Mouse (Mus musculus): ENCODE results near the gene Paqr8.

DNA sequence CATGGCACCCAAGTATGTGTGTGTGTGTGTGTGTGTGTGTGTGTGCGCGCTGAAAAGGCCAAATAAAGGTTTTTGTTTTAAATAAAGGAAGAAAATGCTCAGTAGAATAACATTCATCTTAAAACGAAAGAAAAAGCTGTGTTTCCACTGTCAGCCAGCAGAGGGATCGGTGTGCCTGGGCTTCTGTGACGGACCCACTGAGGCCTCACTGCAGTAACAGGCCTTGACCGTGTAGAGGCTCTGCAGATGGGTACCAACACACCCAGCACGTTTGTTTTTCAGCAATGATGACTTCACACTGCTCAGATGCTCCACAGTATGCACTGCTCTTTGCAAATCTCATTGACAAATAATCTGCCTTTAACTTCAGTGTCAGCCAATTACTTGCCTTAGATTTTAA lies 43.1 kb downstream of the Paqr8 start:
- TF ChIP-seq CTCF (IDR thresholded peaks at IDR 0.05; ENCODE audit: borderline replicate concordance, insufficient read depth, low read depth, low read length) (peak; percentile 89), POLR2A (IDR thresholded peaks at IDR 0.05; ENCODE audit: borderline replicate concordance, insufficient read depth, low read length) (no peak)

All from cerebellum, adult 2 months (tissue).